Mouse (Mus musculus): ENCODE measurements around the gene Eml4.

- TF ChIP-seq CTCF (IDR thresholded peaks at IDR 0.05; ENCODE audit: insufficient read depth, low read depth, low read length) (no peak), POLR2A (IDR thresholded peaks at IDR 0.05; ENCODE audit: insufficient read depth, low read depth, low read length) (no peak)
Observed at GRCm38 (mm10) chr17:83340895-83341524, 9.7 kb upstream of the Eml4 start.
